Mouse (Mus musculus) layer of hippocampus, adult 8-10 months (tissue): ENCODE measurements around the gene Napepld. TPM values are rescaled to one million over a fixed set of nuclear protein-coding genes. Genes with fewer than 3 reads are reported as not detected.

Experiments
- total RNA-seq, 4 experiments: library from RNA; stranded (reverse); gene quantifications; 2 replicates each; pipeline ENCODE4 v1.2.4; 2022

The Napepld gene
- total RNA-seq, 4 experiments from 2014 or later, result 21.7 to 28.2 (median 23.9) TPM

Other genes with a start within 250 kb of the Napepld start
- gene Lrrc17, start 157.8 kb downstream of the Napepld start, total RNA-seq, result under 1 TPM; 0.30 to 0.49 (median 0.40) TPM
- gene Fbxl13, start 55.8 kb downstream of the Napepld start, total RNA-seq, result under 1 TPM in 3 of 4 experiments, not detected in 1; 0.19 to 0.52 (median 0.47) TPM
- gene Armc10, start 55.6 kb downstream of the Napepld start, total RNA-seq, result 10 to 100 TPM; 18.8 to 21.6 (median 21.4) TPM
- 10 to 100 TPM; 69.8 to 85.6 (median 79.1) TPM for gene Pmpcb, start 35.7 kb upstream of the Napepld start, total RNA-seq
- 10 to 100 TPM; 31.6 to 37.6 (median 34.0) TPM for gene Dnajc2, start 83.9 kb upstream of the Napepld start, total RNA-seq
- 100 to 1,000 TPM in 3 of 4 experiments, 10 to 100 TPM in 1; 99.3 to 117 (median 115) TPM for gene Psmc2, start 83.9 kb upstream of the Napepld start, total RNA-seq
- under 1 TPM in 1 of 4 experiments, not detected in 3; 0.21 TPM for gene Slc26a5, start 164.2 kb upstream of the Napepld start, total RNA-seq